Mouse (Mus musculus): ENCODE data around the gene Adcy6. TPM values are rescaled to one million over a fixed set of nuclear protein-coding genes. Genes with fewer than 3 reads are reported as not detected.
"Not testable (repeated sequence)": the region's sequence is repeated elsewhere in the genome, so short reads cannot be mapped to it uniquely, and the experiment has no call there.

Adcy6 gene
- polyA plus RNA-seq, 1 experiment from 2014 or later, result 46.7 TPM

GRCm38 (mm10) chr15:98600036-98600709 lies 9.7 kb downstream of the Adcy6 start:
- ATAC-seq (ENCODE audit: insufficient number of reproducible peaks, low FRiP score), result no peak
- Histone ChIP-seq H3K36me3 (peaks cover 92% of the 10 kb centered on the region), H3K27ac (ENCODE audit: poor library complexity, severe bottlenecking) (peak overlapping the region; percentile 99; the same call in 1 of the 2 replicates), H3K4me1 (replicated peaks) (peaks cover 58% of the 10 kb centered on the region), H3K27me3 (replicated peaks) (no peaks in the 10 kb centered on the region), H3K4me2 (peak overlapping the region; percentile 91; the same call in 1 of the 2 replicates), H3K9ac (peak overlapping the region; percentile 82; the same call in 1 of the 2 replicates), H3K4me3 (no peak overlapping the region), H3K9me3 (replicated peaks) (no peaks in the 10 kb centered on the region)
- WGBS, result 72% methylated on average over 12 of the region's 12 CpGs

GRCm38 (mm10) chr15:98596609-98597008 lies 13.3 kb downstream of the Adcy6 start:
- peaks cover 23% of the 10 kb centered on the region for H3K4me1 ChIP-seq (replicated peaks)
- H3K4me3 ChIP-seq, result no peak overlapping the region
- H3K36me3 ChIP-seq, result peaks cover 100% of the 10 kb centered on the region
- 90% methylated on average over 14 of the region's 14 CpGs for WGBS
- H3K4me2 ChIP-seq, result no peak overlapping the region
- H3K27ac ChIP-seq (ENCODE audit: poor library complexity, severe bottlenecking), result no peak overlapping the region
- no peaks in the 10 kb centered on the region for H3K9me3 ChIP-seq (replicated peaks)
- H3K27me3 ChIP-seq (replicated peaks), result no peaks in the 10 kb centered on the region
- ATAC-seq (ENCODE audit: insufficient number of reproducible peaks, low FRiP score), result no peak
- H3K9ac ChIP-seq, result no peak overlapping the region

- Histone ChIP-seq H3K4me2 (no peak overlapping the region), H3K27ac (ENCODE audit: poor library complexity, severe bottlenecking) (no peak overlapping the region), H3K27me3 (replicated peaks) (no peaks in the 10 kb centered on the region), H3K4me1 (replicated peaks) (peaks cover 7% of the 10 kb centered on the region), H3K4me3 (no peak overlapping the region), H3K9me3 (replicated peaks) (no peaks in the 10 kb centered on the region), H3K36me3 (peaks cover 100% of the 10 kb centered on the region), H3K9ac (no peak overlapping the region)
- 87% methylated on average over 5 of the region's 5 CpGs for WGBS
- ATAC-seq (ENCODE audit: insufficient number of reproducible peaks, low FRiP score), result no peak
These were observed 14.8 kb downstream of the Adcy6 start for GRCm38 (mm10) chr15:98595049-98595448.

GRCm38 (mm10) chr15:98594193-98594592 lies 15.7 kb downstream of the Adcy6 start:
- ATAC-seq (ENCODE audit: insufficient number of reproducible peaks, low FRiP score), result no peak
- no peak overlapping the region for H3K4me2 ChIP-seq
- H3K27ac ChIP-seq (ENCODE audit: poor library complexity, severe bottlenecking), result no peak overlapping the region
- peaks cover 99% of the 10 kb centered on the region for H3K36me3 ChIP-seq
- H3K4me1 ChIP-seq (replicated peaks), result no peaks in the 10 kb centered on the region
- no peak overlapping the region for H3K9ac ChIP-seq
- 72% methylated on average over 19 of the region's 19 CpGs for WGBS
- no peaks in the 10 kb centered on the region for H3K9me3 ChIP-seq (replicated peaks)
- no peaks in the 10 kb centered on the region for H3K27me3 ChIP-seq (replicated peaks)
- H3K4me3 ChIP-seq, result no peak overlapping the region

GRCm38 (mm10) chr15:98591396-98591795 lies 18.5 kb downstream of the Adcy6 start:
- no peak overlapping the region for H3K27ac ChIP-seq (ENCODE audit: poor library complexity, severe bottlenecking)

GRCm38 (mm10) chr15:98589640-98590336 lies 20.1 kb downstream of the Adcy6 start:
- no peak overlapping the region for H3K27ac ChIP-seq (ENCODE audit: poor library complexity, severe bottlenecking)

More at GRCm38 (mm10) chr15:98591396-98591795, 18.5 kb downstream of the Adcy6 start:
- H3K27me3 ChIP-seq (replicated peaks), result no peaks in the 10 kb centered on the region
- ATAC-seq (ENCODE audit: insufficient number of reproducible peaks, low FRiP score), result no peak
- H3K4me3 ChIP-seq, result no peak overlapping the region
- peaks cover 84% of the 10 kb centered on the region for H3K36me3 ChIP-seq
- no peaks in the 10 kb centered on the region for H3K9me3 ChIP-seq (replicated peaks)
- H3K4me2 ChIP-seq, result no peak overlapping the region
- no peaks in the 10 kb centered on the region for H3K4me1 ChIP-seq (replicated peaks)
- 84% methylated on average over 4 of the region's 4 CpGs for WGBS
- no peak overlapping the region for H3K9ac ChIP-seq

GRCm38 (mm10) chr15:98587751-98588150 lies 22.1 kb downstream of the Adcy6 start:
- Histone ChIP-seq H3K27ac (ENCODE audit: poor library complexity, severe bottlenecking) (no peak overlapping the region), H3K4me3 (no peak overlapping the region), H3K9ac (no peak overlapping the region), H3K4me2 (no peak overlapping the region), H3K36me3 (peaks cover 48% of the 10 kb centered on the region), H3K4me1 (replicated peaks) (peaks cover 22% of the 10 kb centered on the region), H3K9me3 (replicated peaks) (no peaks in the 10 kb centered on the region), H3K27me3 (replicated peaks) (no peaks in the 10 kb centered on the region)
- WGBS, result 77% methylated on average over 11 of the region's 11 CpGs
- ATAC-seq (ENCODE audit: insufficient number of reproducible peaks, low FRiP score), result no peak

More at GRCm38 (mm10) chr15:98589640-98590336, 20.1 kb downstream of the Adcy6 start:
- no peak overlapping the region for H3K9ac ChIP-seq
- H3K27me3 ChIP-seq (replicated peaks), result no peaks in the 10 kb centered on the region
- ATAC-seq (ENCODE audit: insufficient number of reproducible peaks, low FRiP score), result no peak
- no peak overlapping the region for H3K4me3 ChIP-seq
- H3K4me2 ChIP-seq, result no peak overlapping the region
- H3K9me3 ChIP-seq (replicated peaks), result no peaks in the 10 kb centered on the region
- peaks cover 68% of the 10 kb centered on the region for H3K36me3 ChIP-seq
- WGBS, result 46% methylated on average over 7 of the region's 7 CpGs
- peaks cover 13% of the 10 kb centered on the region for H3K4me1 ChIP-seq (replicated peaks)

- 64% methylated on average over 9 of the region's 9 CpGs for WGBS
These were observed 23.7 kb downstream of the Adcy6 start for GRCm38 (mm10) chr15:98586141-98586540.

GRCm38 (mm10) chr15:98585421-98585820 lies 24.5 kb downstream of the Adcy6 start:
- Histone ChIP-seq H3K36me3 (peaks cover 25% of the 10 kb centered on the region), H3K9me3 (replicated peaks) (no peaks in the 10 kb centered on the region), H3K9ac (no peak overlapping the region; the same call in 1 of the 2 replicates), H3K27ac (ENCODE audit: poor library complexity, severe bottlenecking) (peak overlapping the region; percentile 41; the same call in 1 of the 2 replicates), H3K4me1 (replicated peaks) (peaks cover 28% of the 10 kb centered on the region), H3K4me3 (no peak overlapping the region), H3K27me3 (replicated peaks) (no peaks in the 10 kb centered on the region), H3K4me2 (no peak overlapping the region)
- ATAC-seq (ENCODE audit: insufficient number of reproducible peaks, low FRiP score), result no peak
- WGBS, result 28% methylated on average over 7 of the region's 7 CpGs

More at GRCm38 (mm10) chr15:98586141-98586540, 23.7 kb downstream of the Adcy6 start:
- not testable (repeated sequence) for H3K27me3 ChIP-seq (replicated peaks); H3K4me3 ChIP-seq; H3K4me2 ChIP-seq; ATAC-seq (ENCODE audit: insufficient number of reproducible peaks, low FRiP score); H3K9ac ChIP-seq; H3K27ac ChIP-seq (ENCODE audit: poor library complexity, severe bottlenecking); H3K9me3 ChIP-seq (replicated peaks)
- H3K36me3 ChIP-seq, result peaks cover 32% of the 10 kb centered on the region
- peaks cover 28% of the 10 kb centered on the region for H3K4me1 ChIP-seq (replicated peaks)

- H3K27me3 ChIP-seq (replicated peaks), result no peaks in the 10 kb centered on the region
- H3K4me2 ChIP-seq, result no peak overlapping the region
- H3K4me1 ChIP-seq (replicated peaks), result peaks cover 28% of the 10 kb centered on the region
- peak overlapping the region; percentile 42; the same call in 1 of the 2 replicates for H3K9ac ChIP-seq
- H3K9me3 ChIP-seq (replicated peaks), result no peaks in the 10 kb centered on the region
- WGBS, result 72% methylated on average over 8 of the region's 8 CpGs
- ATAC-seq (ENCODE audit: insufficient number of reproducible peaks, low FRiP score), result no peak
- H3K4me3 ChIP-seq, result no peak overlapping the region
- H3K27ac ChIP-seq (ENCODE audit: poor library complexity, severe bottlenecking), result no peak overlapping the region
- peaks cover 2% of the 10 kb centered on the region; the same call in 1 of the 2 replicates for H3K36me3 ChIP-seq
These were observed 26.9 kb downstream of the Adcy6 start for GRCm38 (mm10) chr15:98582996-98583395.

GRCm38 (mm10) chr15:98582410-98582809 lies 27.5 kb downstream of the Adcy6 start:
- Histone ChIP-seq H3K4me1 (replicated peaks) (peaks cover 28% of the 10 kb centered on the region), H3K9ac (peak overlapping the region; percentile 42; the same call in 1 of the 2 replicates), H3K9me3 (replicated peaks) (no peaks in the 10 kb centered on the region), H3K4me2 (no peak overlapping the region), H3K27me3 (replicated peaks) (no peaks in the 10 kb centered on the region), H3K4me3 (no peak overlapping the region), H3K27ac (ENCODE audit: poor library complexity, severe bottlenecking) (no peak overlapping the region), H3K36me3 (no peaks in the 10 kb centered on the region)
- whole genome bisulfite sequencing, result 65% methylated on average over 8 of the region's 8 CpGs
- no peak for ATAC-seq (ENCODE audit: insufficient number of reproducible peaks, low FRiP score)

All from heart, embryonic 12.5 days (tissue).